Mouse (Mus musculus) stomach, postnatal 0 days (tissue): Measurements from ENCODE around the gene Farp1. TPM values are rescaled to one million over a fixed set of nuclear protein-coding genes. Genes with fewer than 3 reads are reported as not detected.

Source experiments
- ATAC-seq: fragments of 200-750 bp; cut with Nextera tagmentation; 2 replicates; pipeline ENCODE4 v1.8.0; 2017; ENCODE audit not compliant: low FRiP score, low TSS enrichment
- DNase-seq: peaks from one replicate; pipeline ENCODE4 v3.0.0-alpha.2; 2016; ENCODE audit warnings: low spot score
- H3K27ac ChIP-seq: fragments of 300-500 bp; sonication (generic); replicated peaks from 2 replicates; pipeline ENCODE4 v1.5.1; 2014; ENCODE audit warnings: mild to moderate bottlenecking, control low read depth
- H3K27me3 ChIP-seq: fragments of 300-500 bp; sonication (generic); 2 replicates; pipeline ENCODE4 v1.6.1; 2014; ENCODE audit warnings: low read length; ENCODE audit not compliant: control insufficient read depth, insufficient read depth
- H3K36me3 ChIP-seq: fragments of 300-500 bp; sonication (generic); 2 replicates; pipeline ENCODE4 v1.6.1; 2014; ENCODE audit warnings: low read length, mixed read lengths; ENCODE audit not compliant: control insufficient read depth, insufficient read depth
- H3K4me1 ChIP-seq: fragments of 300-500 bp; sonication (generic); replicated peaks from 2 replicates; pipeline ENCODE4 v1.6.1; 2014; ENCODE audit warnings: antibody characterized with exemption; ENCODE audit not compliant: control insufficient read depth, insufficient read depth
- H3K4me2 ChIP-seq: fragments of 300-500 bp; sonication (generic); replicated peaks from 2 replicates; pipeline ENCODE4 v1.6.1; 2014; ENCODE audit warnings: low read depth, mild to moderate bottlenecking, control low read depth, moderate library complexity
- H3K4me3 ChIP-seq: fragments of 300-500 bp; sonication (generic); 2 replicates; pipeline ENCODE4 v1.5.1; 2014; ENCODE audit warnings: low read depth, low read length, control low read depth
- H3K9ac ChIP-seq: fragments of 300-500 bp; sonication (generic); 2 replicates; pipeline ENCODE4 v1.6.1; 2014; ENCODE audit warnings: mild to moderate bottlenecking, low read length, control low read depth, mixed read lengths
- H3K9me3 ChIP-seq: fragments of 300-500 bp; sonication (generic); 2 replicates; pipeline ENCODE4 v1.6.1; 2016; ENCODE audit warnings: low read length; ENCODE audit not compliant: control insufficient read depth
- CTCF ChIP-seq: IDR thresholded peaks from 2 replicates; pipeline ENCODE4 v1.5.1; 2016; ENCODE audit warnings: antibody characterized with exemption, low read depth, mild to moderate bottlenecking, moderate library complexity
- EP300 ChIP-seq: optimal IDR thresholded peaks from 2 replicates; pipeline ENCODE3; 2016; ENCODE audit warnings: antibody characterized with exemption
- WGBS: fragments of 180-500 bp; shearing (Covaris S2); extraction: QIAGEN DNeasy Blood & Tissue Kit; methylation state at CpG from one replicate; pipeline ENCODE4 v1.1.7; 2014; 5-methylcytosine and 5-hydroxymethylcytosine counted together
- polyA plus RNA-seq: library from polyadenylated mRNA; unstranded; fragments of >200 nt; fragmentation: Nextera tagmentation; extraction: Ambion mirVana; gene quantifications from 2 replicates; pipeline ENCODE4 v1.2.1, GENCODE M21; 2015

Gene Farp1
- polyA plus RNA-seq, 1 experiment from 2014 or later, result 4.6 TPM

DNA sequence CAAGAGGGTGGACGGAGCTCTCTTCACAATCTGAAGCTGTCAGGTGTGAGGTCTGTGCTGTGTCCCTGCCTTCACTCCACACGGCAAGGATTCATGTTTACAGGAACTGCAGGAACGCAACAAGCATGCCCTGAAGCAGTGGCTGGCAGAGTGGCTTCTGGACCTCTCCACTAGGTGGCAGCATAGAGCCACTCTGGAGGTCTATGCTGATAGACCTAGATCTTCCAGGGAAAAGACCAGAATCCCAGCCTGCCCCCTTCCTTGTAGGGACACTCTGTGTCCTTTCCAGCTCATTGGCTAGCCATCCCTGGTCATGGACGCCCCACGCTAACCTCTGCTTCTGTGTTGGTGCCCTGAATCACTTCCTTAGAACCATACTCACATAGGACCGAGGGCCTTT, 244.1 kb downstream of the Farp1 start:
- DNase-seq, result peak; percentile 87
- no peaks in the 10 kb centered on the region for H3K27me3 ChIP-seq
- no peak overlapping the region for H3K4me2 ChIP-seq
- H3K36me3 ChIP-seq, result peaks cover 11% of the 10 kb centered on the region
- no peaks in the 10 kb centered on the region for H3K4me1 ChIP-seq
- H3K9ac ChIP-seq, result no peak overlapping the region
- H3K4me3 ChIP-seq, result no peak overlapping the region
- peak; percentile 99 for TF ChIP-seq CTCF
- no peak for TF ChIP-seq EP300
- no peak overlapping the region for H3K27ac ChIP-seq
- no peaks in the 10 kb centered on the region for H3K9me3 ChIP-seq
- 25% methylated on average over 6 of the region's 6 CpGs for WGBS
- peak; percentile 66 for ATAC-seq

DNA sequence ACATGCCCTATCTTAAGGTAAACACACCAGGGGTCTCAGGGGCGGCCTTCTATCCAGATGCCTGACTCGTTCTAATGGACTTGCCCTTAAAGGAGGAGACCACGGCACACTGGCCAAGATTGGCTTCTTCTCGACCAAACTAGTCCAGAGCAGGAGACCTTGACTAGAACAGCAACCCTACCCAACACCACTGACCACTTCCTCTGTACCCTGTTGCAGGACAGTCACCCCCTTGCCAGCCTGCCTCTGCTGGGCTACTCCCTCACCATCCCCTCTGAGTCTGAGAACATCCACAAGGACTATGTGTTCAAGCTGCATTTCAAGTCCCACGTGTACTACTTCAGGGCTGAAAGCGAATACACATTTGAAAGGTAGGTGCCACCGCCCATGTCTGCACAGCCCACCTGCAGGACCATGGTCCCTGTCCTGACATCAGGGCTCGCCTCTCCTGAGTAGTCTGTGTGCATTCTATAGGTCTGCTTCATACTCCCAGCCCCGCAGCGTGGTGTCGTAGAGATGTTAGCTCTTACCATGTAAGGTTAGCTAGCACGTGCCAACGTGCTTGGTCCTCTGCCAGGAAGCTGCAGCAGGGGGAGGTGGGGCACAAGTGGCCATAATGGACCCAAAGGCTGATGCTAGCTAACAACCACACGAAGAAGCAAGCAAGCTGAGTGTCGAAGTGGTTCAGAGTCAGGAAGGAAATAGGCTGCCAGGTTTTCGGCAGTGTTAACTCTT, 245.8 kb downstream of the Farp1 start:
- TF ChIP-seq CTCF (no peak), EP300 (no peak)
- no peaks in the 10 kb centered on the region for H3K4me1 ChIP-seq
- H3K36me3 ChIP-seq, result peaks cover 15% of the 10 kb centered on the region
- no peak for ATAC-seq
- H3K27ac ChIP-seq, result peak overlapping the region; percentile 9; the same call in 1 of the 2 replicates
- H3K9me3 ChIP-seq, result no peaks in the 10 kb centered on the region
- WGBS, result 63% methylated on average over 16 of the region's 16 CpGs
- no peaks in the 10 kb centered on the region for H3K27me3 ChIP-seq
- H3K4me2 ChIP-seq, result no peak overlapping the region
- no peak overlapping the region for H3K4me3 ChIP-seq
- H3K9ac ChIP-seq, result no peak overlapping the region
- peak; percentile 38 for DNase-seq

DNA sequence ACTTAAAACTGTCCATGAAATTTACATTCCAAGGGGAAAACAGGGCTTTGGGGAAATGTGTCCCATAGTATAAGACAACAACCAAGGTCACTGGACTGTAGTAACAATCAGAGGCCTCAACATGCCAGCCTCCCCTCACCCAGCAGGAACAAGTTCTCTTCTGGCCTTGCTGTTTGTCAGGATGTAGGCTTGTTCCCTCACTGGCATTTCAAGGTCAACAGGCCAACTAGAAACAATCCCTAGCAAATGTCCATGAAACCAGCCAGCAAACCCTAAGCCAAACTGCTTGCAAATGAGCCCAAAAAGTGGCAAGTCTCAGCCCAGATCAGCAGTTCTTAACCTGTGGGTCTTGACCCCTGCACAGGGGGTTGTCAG, 246.3 kb downstream of the Farp1 start:
- Histone ChIP-seq H3K4me1 (no peaks in the 10 kb centered on the region), H3K4me3 (no peak overlapping the region), H3K27ac (0 out of 2 replicates have a peak overlapping the region, but pooled peaks have one; percentile 9), H3K9ac (no peak overlapping the region), H3K36me3 (peaks cover 15% of the 10 kb centered on the region), H3K27me3 (no peaks in the 10 kb centered on the region), H3K4me2 (no peak overlapping the region), H3K9me3 (no peaks in the 10 kb centered on the region)
- ATAC-seq (no peak), DNase-seq (no peak)
- no peak for TF ChIP-seq EP300
- no peak for TF ChIP-seq CTCF

DNA sequence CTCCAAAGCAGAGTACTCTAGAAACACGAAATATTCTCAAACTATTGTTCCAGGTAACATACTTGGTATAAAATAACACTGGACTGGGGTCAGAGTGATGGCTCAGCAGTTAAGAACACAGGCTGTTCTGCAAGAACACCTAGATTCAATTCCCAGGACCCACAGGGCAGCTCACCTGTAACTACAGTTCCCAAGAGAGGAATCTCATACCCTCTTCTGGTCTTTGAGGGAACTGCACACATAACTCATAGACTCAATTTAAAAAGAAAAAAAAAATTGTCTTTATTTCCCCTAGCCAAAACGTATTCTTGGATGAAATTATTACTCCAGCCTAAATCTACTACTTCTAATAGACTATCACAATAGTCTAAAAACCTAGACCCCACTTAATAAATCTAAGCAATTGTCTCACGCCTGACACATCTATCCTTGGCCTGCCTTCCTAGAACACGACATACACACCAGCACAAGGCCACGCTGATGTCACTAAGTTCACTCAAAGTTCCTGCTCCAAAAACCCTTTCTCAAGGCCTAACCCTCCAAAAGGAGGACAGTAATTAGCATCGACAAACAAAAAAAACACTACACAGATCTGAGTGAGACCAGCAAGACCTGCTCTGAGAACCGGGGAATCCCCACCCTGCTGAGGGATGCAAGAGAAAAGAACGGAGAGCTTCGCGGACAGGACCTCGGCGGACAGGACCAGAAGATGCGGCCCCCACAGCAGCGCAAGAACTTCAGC, 250.6 kb downstream of the Farp1 start:
- H3K27me3 ChIP-seq, result no peaks in the 10 kb centered on the region
- H3K4me3 ChIP-seq, result no peak overlapping the region
- peaks cover 19% of the 10 kb centered on the region for H3K36me3 ChIP-seq
- H3K4me2 ChIP-seq, result no peak overlapping the region
- no peak for TF ChIP-seq EP300
- peak; percentile 63 for TF ChIP-seq CTCF
- WGBS, result 94% methylated on average over 14 of the region's 14 CpGs
- DNase-seq (no peak), ATAC-seq (no peak)
- H3K4me1 ChIP-seq, result no peaks in the 10 kb centered on the region
- H3K9me3 ChIP-seq, result no peaks in the 10 kb centered on the region
- no peak overlapping the region for H3K9ac ChIP-seq
- no peak overlapping the region for H3K27ac ChIP-seq

DNA sequence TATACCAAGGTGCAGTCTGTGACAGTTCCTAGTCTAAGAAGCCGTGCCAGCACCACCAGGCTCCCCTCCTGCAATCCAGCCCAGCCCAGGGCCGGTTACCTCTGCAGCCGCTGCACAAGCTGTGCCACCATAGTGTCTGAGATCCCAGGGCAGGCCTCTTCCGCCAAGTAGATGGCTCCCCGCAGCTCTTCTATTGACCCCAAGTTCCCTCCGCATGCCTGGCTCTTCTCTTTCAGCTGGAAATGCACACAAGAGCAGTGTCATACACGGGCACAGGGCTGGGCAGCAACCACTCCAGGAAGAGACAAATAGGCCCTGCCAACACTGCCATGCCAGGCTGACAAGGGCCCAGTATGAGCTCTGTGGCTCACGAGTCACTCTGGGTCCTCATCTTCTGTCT, 256.9 kb downstream of the Farp1 start:
- WGBS, result 94% methylated on average over 8 of the region's 8 CpGs
- H3K4me3 ChIP-seq, result no peak overlapping the region
- TF ChIP-seq EP300 (no peak), CTCF (no peak)
- peaks cover 15% of the 10 kb centered on the region for H3K36me3 ChIP-seq
- ATAC-seq (no peak), DNase-seq (no peak)
- H3K27me3 ChIP-seq, result no peaks in the 10 kb centered on the region
- no peaks in the 10 kb centered on the region for H3K9me3 ChIP-seq
- 0 out of 2 replicates have a peak overlapping the region, but pooled peaks have one; percentile 8 for H3K27ac ChIP-seq
- no peak overlapping the region for H3K4me2 ChIP-seq
- no peaks in the 10 kb centered on the region for H3K4me1 ChIP-seq
- no peak overlapping the region for H3K9ac ChIP-seq

DNA sequence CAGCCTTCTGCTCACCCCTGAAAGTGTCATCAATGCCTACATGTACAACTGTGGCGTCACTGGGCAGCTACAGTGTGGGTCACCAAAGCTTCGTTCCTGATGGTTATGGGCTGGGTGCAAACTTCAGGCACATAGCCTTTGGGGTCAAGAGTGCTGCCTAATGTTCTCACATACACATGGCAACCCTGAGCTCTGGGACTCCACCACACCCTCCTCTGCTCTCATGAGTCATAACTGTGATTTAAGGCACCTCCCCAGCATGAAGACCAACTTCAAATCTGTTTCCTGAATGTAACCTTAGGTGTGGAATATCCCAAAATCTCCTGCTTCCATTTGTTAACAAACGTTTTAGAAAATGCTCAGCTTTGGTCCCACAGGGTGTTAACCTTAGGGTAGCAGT, 257.4 kb downstream of the Farp1 start:
- Histone ChIP-seq H3K27me3 (no peaks in the 10 kb centered on the region), H3K4me3 (no peak overlapping the region), H3K4me2 (no peak overlapping the region), H3K9me3 (no peaks in the 10 kb centered on the region), H3K36me3 (peaks cover 10% of the 10 kb centered on the region), H3K4me1 (no peaks in the 10 kb centered on the region), H3K9ac (no peak overlapping the region), H3K27ac (0 out of 2 replicates have a peak overlapping the region, but pooled peaks have one; percentile 19)
- TF ChIP-seq EP300, result no peak
- no peak for TF ChIP-seq CTCF
- DNase-seq (no peak), ATAC-seq (peak; percentile 71)
- WGBS, result 71% methylated on average over 3 of the region's 3 CpGs
